In genomic region chr4:105936755-105937514, GRCm38 (mm10) we compare ENCODE assay signal across 22 mouse cellular contexts.
A peak's percentile ranks its signal among the peaks of the same experiment; 100 is the strongest.
DNase-seq lines count a peak whose midpoint lies in the region; ATAC-seq and TF ChIP-seq lines count a peak whose summit lies in the region.
"Had no signal": no experiment of that assay in that cellular context is flagged by ENCODE, and none has a peak within 500 bp of the region (broad histone marks: within the 10 kb centered on the region; RNA-seq: fewer than 3 reads in every experiment).

No protein-coding gene starts in this region.

- no peak overlapping the region for H3K4me3 ChIP-seq in C2C12 (ENCODE audit: insufficient read depth, poor library complexity, severe bottlenecking)
- no peak overlapping the region for H3K4me3 ChIP-seq in cortical plate, adult 2 months (ENCODE audit: insufficient read depth, low read length)
- H3K4me3 ChIP-seq in limb, embryonic 10.5 days: no peak overlapping the region
- no peak overlapping the region for H3K4me3 ChIP-seq in hindbrain, embryonic 11.5 days (ENCODE audit: low read depth, low read length)
- H3K4me3 ChIP-seq in thymus, adult 2 months (ENCODE audit: control insufficient read depth, insufficient read depth, low read length): no peak overlapping the region
- H3K4me3 ChIP-seq: heart, embryonic 15.5 days; hindbrain, embryonic 10.5 days; limb, embryonic 12.5 days; liver, embryonic 15.5 days; neural tube, embryonic 12.5 days had no signal

- TF ChIP-seq CTCF in C2C12 (IDR thresholded peaks at IDR 0.05; ENCODE audit: control insufficient read depth, insufficient read depth, insufficient read length): no peak
- no peak for TF ChIP-seq CTCF in cortical plate, adult 2 months (IDR thresholded peaks at IDR 0.05; ENCODE audit: extremely low read depth, insufficient read depth, low read length)
- no peak for TF ChIP-seq CTCF in thymus, adult 2 months (IDR thresholded peaks at IDR 0.05; ENCODE audit: borderline replicate concordance, control insufficient read depth, extremely low read depth, insufficient read depth, low read length, poor library complexity)

- no peak overlapping the region for H3K9ac ChIP-seq in hindbrain, embryonic 11.5 days (ENCODE audit: low read depth, low read length)
- H3K9ac ChIP-seq: heart, embryonic 15.5 days; limb, embryonic 12.5 days; liver, embryonic 15.5 days; neural tube, embryonic 12.5 days had no signal

- H3K4me1 ChIP-seq in cortical plate, adult 2 months (ENCODE audit: control insufficient read depth, insufficient read depth, low read length): no peaks in the 10 kb centered on the region
- peaks cover 18% of the 10 kb centered on the region for H3K4me1 ChIP-seq in limb, embryonic 10.5 days
- H3K4me1 ChIP-seq in hindbrain, embryonic 11.5 days (replicated peaks; ENCODE audit: control insufficient read depth, insufficient read depth, low read length): no peaks in the 10 kb centered on the region
- H3K4me1 ChIP-seq in thymus, adult 2 months (replicated peaks; ENCODE audit: control insufficient read depth, insufficient read depth, low read length): no peaks in the 10 kb centered on the region
- H3K4me1 ChIP-seq: heart, embryonic 15.5 days; hindbrain, embryonic 10.5 days; liver, embryonic 15.5 days; neural tube, embryonic 12.5 days had no signal

- peak; percentile 14 to 15 for DNase-seq in layer of hippocampus, adult 8-10 months (ENCODE audit: low spot score in 2 of 2)
- no peak for DNase-seq in layer of hippocampus, postnatal 14 days (ENCODE audit: low spot score in 2 of 2)
- no peak for DNase-seq in limb, embryonic 10.5 days (ENCODE audit: low spot score)
- DNase-seq in gastrocnemius, adult 8-10 months (ENCODE audit: low spot score in 2 of 2): no peak
- DNase-seq in hindbrain, embryonic 11.5 days (ENCODE audit: low spot score): no peak
- DNase-seq in thymus, adult 2 months: no peak
- DNase-seq: adrenal gland, postnatal 14 days; cerebellum, adult 2 months; heart, adult 18-20 months; kidney, adult 9 months; right cerebral cortex, postnatal 14 days; thymus, postnatal 14 days had no signal

- 89% methylated on average over 7 of the region's 7 CpGs for WGBS in limb, embryonic 10.5 days
- 91% methylated on average over 7 of the region's 7 CpGs for WGBS in hindbrain, embryonic 11.5 days
- 11% methylated on average over 7 of the region's 7 CpGs for WGBS in thymus, adult 2 months

- no peak overlapping the region for H3K4me2 ChIP-seq in hindbrain, embryonic 11.5 days (replicated peaks; ENCODE audit: low read depth, low read length)
- H3K4me2 ChIP-seq: heart, embryonic 15.5 days; limb, embryonic 12.5 days; liver, embryonic 15.5 days; neural tube, embryonic 12.5 days had no signal

- no peaks in the 10 kb centered on the region for H3K27me3 ChIP-seq in C2C12 (ENCODE audit: control insufficient read depth, insufficient read depth, insufficient read length)
- H3K27me3 ChIP-seq in limb, embryonic 10.5 days (ENCODE audit: low read depth, poor library complexity, severe bottlenecking): no peaks in the 10 kb centered on the region
- H3K27me3 ChIP-seq in hindbrain, embryonic 11.5 days (ENCODE audit: control insufficient read depth, insufficient read depth, low read length): no peaks in the 10 kb centered on the region
- no peaks in the 10 kb centered on the region for H3K27me3 ChIP-seq in thymus, adult 2 months (ENCODE audit: control insufficient read depth, insufficient read depth, low read length)
- H3K27me3 ChIP-seq: limb, embryonic 12.5 days; liver, embryonic 15.5 days; neural tube, embryonic 12.5 days had no signal

- no peak overlapping the region for H3ac ChIP-seq in C2C12 (ENCODE audit: control insufficient read depth, insufficient read length, low read depth)

- H3K27ac ChIP-seq in cortical plate, adult 2 months (ENCODE audit: insufficient read depth, low read length): peak overlapping the region; percentile 29
- peak overlapping the region; percentile 0; the same call in 1 of the 2 replicates for H3K27ac ChIP-seq in limb, embryonic 10.5 days
- no peak overlapping the region for H3K27ac ChIP-seq in hindbrain, embryonic 11.5 days (ENCODE audit: low read depth, low read length)
- H3K27ac ChIP-seq in thymus, adult 2 months (ENCODE audit: control insufficient read depth, insufficient read depth, low read length): no peak overlapping the region
- H3K27ac ChIP-seq: heart, embryonic 15.5 days; hindbrain, embryonic 10.5 days; limb, embryonic 12.5 days; liver, embryonic 15.5 days; neural tube, embryonic 12.5 days had no signal

- ATAC-seq in hindbrain, embryonic 11.5 days (ENCODE audit: low FRiP score): no peak
- ATAC-seq: forebrain, embryonic 14.5 days; inflammation-experienced regulatory T-cells, adult 6 months; lung, postnatal 0 days had no signal

- H3K9me3 ChIP-seq in limb, embryonic 10.5 days (replicated peaks): no peaks in the 10 kb centered on the region
- H3K9me3 ChIP-seq in hindbrain, embryonic 11.5 days (ENCODE audit: control insufficient read depth, low read length): no peaks in the 10 kb centered on the region
- H3K9me3 ChIP-seq: heart, embryonic 15.5 days; hindbrain, embryonic 10.5 days; limb, embryonic 12.5 days; liver, embryonic 15.5 days; neural tube, embryonic 12.5 days had no signal

- no peaks in the 10 kb centered on the region for H3K79me2 ChIP-seq in C2C12 (ENCODE audit: control insufficient read depth, insufficient read depth)

- no peaks in the 10 kb centered on the region for H3K79me3 ChIP-seq in C2C12 (ENCODE audit: low read depth)

- TF ChIP-seq POLR2A in cortical plate, adult 2 months (IDR thresholded peaks at IDR 0.05; ENCODE audit: extremely low read depth, insufficient read depth, low read length): 0 out of 2 replicates have a peak, but pooled peaks have one; percentile 17
- no peak for TF ChIP-seq POLR2A in thymus, adult 2 months (IDR thresholded peaks at IDR 0.05; ENCODE audit: control insufficient read depth, extremely low read depth, insufficient read depth, low read length, poor library complexity)

- no peaks in the 10 kb centered on the region for H3K36me3 ChIP-seq in C2C12 (ENCODE audit: control insufficient read depth, insufficient read depth)
- no peaks in the 10 kb centered on the region for H3K36me3 ChIP-seq in limb, embryonic 10.5 days
- no peaks in the 10 kb centered on the region for H3K36me3 ChIP-seq in hindbrain, embryonic 11.5 days (ENCODE audit: control insufficient read depth, insufficient read depth, low read length)
- H3K36me3 ChIP-seq in thymus, adult 2 months (ENCODE audit: control insufficient read depth, insufficient read depth, low read length): no peaks in the 10 kb centered on the region
- H3K36me3 ChIP-seq: heart, embryonic 15.5 days; hindbrain, embryonic 10.5 days; limb, embryonic 12.5 days; liver, embryonic 15.5 days; neural tube, embryonic 12.5 days had no signal

TF ChIP-seq in C2C12, 6 proteins besides CTCF, POLR2A, EP300 and RAD21:
- TF ChIP-seq MAX (IDR thresholded peaks at IDR 0.05) (peak; percentile 38), USF1 (IDR thresholded peaks at IDR 0.05; ENCODE audit: low read depth) (peak; percentile 21), MYOD1 (IDR thresholded peaks at IDR 0.05; ENCODE audit: control insufficient read depth, insufficient read length, low read depth) (peak; percentile 86), FOSL1 (IDR thresholded peaks at IDR 0.05; ENCODE audit: insufficient read depth, low read length, poor library complexity, severe bottlenecking) (peak; percentile 24), CEBPB (IDR thresholded peaks at IDR 0.05; ENCODE audit: low read depth) (no peak), MYOG (IDR thresholded peaks at IDR 0.05; ENCODE audit: control insufficient read depth, extremely low read depth, insufficient read length) (no peak)

Comparison
In these comparisons a context has a peak if more than half of its experiments do, and no peak if none do; other contexts are left out.
1. DNase-seq: peak in layer of hippocampus, adult 8-10 months (2 of 2); none in layer of hippocampus, postnatal 14 days (0 of 2), limb, embryonic 10.5 days (single experiment), gastrocnemius, adult 8-10 months (0 of 2), hindbrain, embryonic 11.5 days (single experiment) and thymus, adult 2 months (single experiment).
2. H3K27ac ChIP-seq: peak in cortical plate, adult 2 months (single experiment) and limb, embryonic 10.5 days (single experiment); none in hindbrain, embryonic 11.5 days (single experiment) and thymus, adult 2 months (single experiment).